Mouse (Mus musculus) hindbrain, embryonic 11.5 days (tissue): ENCODE measurements at regions not wholly inside any gene's neighbourhood (a gene's known extent, or its start where the extent isn't known, plus 50 kb on each side); places are given as distances from the start of the nearest gene placed in this dataset.

ENCODE experiments used
- ATAC-seq: fragments of 200-750 bp; cut with Nextera tagmentation; 2 replicates; pipeline ENCODE4 v1.8.0; 2017; ENCODE audit warnings: mild to moderate bottlenecking, moderate TSS enrichment, moderate library complexity; ENCODE audit not compliant: low FRiP score
- DNase-seq: peaks from one replicate; pipeline ENCODE4 v3.0.0-alpha.2; 2015; ENCODE audit warnings: low spot score
- H3K27ac ChIP-seq: fragments of 300-500 bp; sonication (generic); 2 replicates; pipeline ENCODE4 v1.5.1; 2014; ENCODE audit warnings: mild to moderate bottlenecking, low read depth, low read length
- H3K27me3 ChIP-seq: fragments of 300-500 bp; sonication (generic); 2 replicates; pipeline ENCODE4 v1.6.1; 2014; ENCODE audit warnings: mild to moderate bottlenecking, low read length, moderate library complexity, mixed read lengths; ENCODE audit not compliant: control insufficient read depth, insufficient read depth
- H3K36me3 ChIP-seq: fragments of 300-500 bp; sonication (generic); 2 replicates; pipeline ENCODE4 v1.6.1; 2014; ENCODE audit warnings: mild to moderate bottlenecking, low read length, moderate library complexity, mixed read lengths; ENCODE audit not compliant: control insufficient read depth, insufficient read depth
- H3K4me1 ChIP-seq: fragments of 300-500 bp; sonication (generic); replicated peaks from 2 replicates; pipeline ENCODE4 v1.6.1; 2014; ENCODE audit warnings: low read length, mixed read lengths; ENCODE audit not compliant: control insufficient read depth, insufficient read depth
- H3K4me2 ChIP-seq: fragments of 300-500 bp; sonication (generic); replicated peaks from 2 replicates; pipeline ENCODE4 v1.6.1; 2014; ENCODE audit warnings: mild to moderate bottlenecking, low read depth, low read length
- H3K4me3 ChIP-seq: fragments of 300-500 bp; sonication (generic); 2 replicates; pipeline ENCODE4 v1.5.1; 2014; ENCODE audit warnings: low read depth, low read length
- H3K9ac ChIP-seq: fragments of 300-500 bp; sonication (generic); 2 replicates; pipeline ENCODE4 v1.6.1; 2014; ENCODE audit warnings: low read depth, low read length
- H3K9me3 ChIP-seq: fragments of 300-500 bp; sonication (generic); 2 replicates; pipeline ENCODE4 v1.6.1; 2016; ENCODE audit warnings: low read length; ENCODE audit not compliant: control insufficient read depth
- WGBS: fragments of 180-500 bp; shearing (Covaris S2); extraction: QIAGEN DNeasy Blood & Tissue Kit; methylation state at CpG from one replicate; pipeline ENCODE4 v1.1.7; 2014; 5-methylcytosine and 5-hydroxymethylcytosine counted together

GRCm38 (mm10) chr12:71626801-71627200, 204.1 kb upstream of the Daam1 start:
- no peaks in the 10 kb centered on the region for H3K4me1 ChIP-seq
- H3K9me3 ChIP-seq = no peaks in the 10 kb centered on the region
- 68% methylated on average over 4 of the region's 4 CpGs for WGBS
- no peaks in the 10 kb centered on the region for H3K27me3 ChIP-seq
- no peaks in the 10 kb centered on the region for H3K36me3 ChIP-seq
- H3K4me2 ChIP-seq = no peak overlapping the region
- ATAC-seq (no peak), DNase-seq (no peak)
- H3K9ac ChIP-seq = no peak overlapping the region
- no peak overlapping the region for H3K27ac ChIP-seq
- H3K4me3 ChIP-seq = no peak overlapping the region

- Histone ChIP-seq H3K27ac (no peak overlapping the region), H3K4me3 (no peak overlapping the region), H3K4me1 (no peaks in the 10 kb centered on the region), H3K36me3 (no peaks in the 10 kb centered on the region), H3K27me3 (no peaks in the 10 kb centered on the region), H3K9me3 (no peaks in the 10 kb centered on the region), H3K9ac (no peak overlapping the region), H3K4me2 (no peak overlapping the region)
- no peak for DNase-seq
- WGBS = 71% methylated on average over 17 of the region's 17 CpGs
- ATAC-seq = no peak
These were observed 203.2 kb upstream of the Daam1 start for GRCm38 (mm10) chr12:71627421-71628339.

DNA sequence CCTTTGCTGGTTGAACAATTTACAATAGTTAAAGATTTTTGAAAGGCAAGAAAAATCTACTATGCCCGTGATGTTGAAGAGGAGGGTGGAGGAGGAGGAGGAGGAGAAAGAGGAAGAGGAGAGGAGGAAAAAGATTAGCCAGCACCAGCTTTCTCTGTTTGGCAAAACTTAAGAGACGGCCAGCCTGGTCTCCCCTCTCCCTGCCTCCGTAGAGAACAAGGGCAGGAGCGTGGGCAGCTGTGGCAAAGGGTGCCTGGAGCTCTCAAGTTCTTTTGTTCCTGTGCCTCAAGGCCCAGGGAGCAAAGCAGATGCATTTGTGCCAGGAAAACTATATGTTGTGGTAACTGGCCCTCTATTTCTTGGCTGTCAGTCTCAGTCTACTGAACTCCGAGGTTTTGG, 202.5 kb upstream of the Daam1 start:
- Histone ChIP-seq H3K9me3 (no peaks in the 10 kb centered on the region), H3K27ac (no peak overlapping the region), H3K9ac (no peak overlapping the region), H3K27me3 (no peaks in the 10 kb centered on the region), H3K4me3 (no peak overlapping the region), H3K4me1 (no peaks in the 10 kb centered on the region), H3K4me2 (no peak overlapping the region), H3K36me3 (no peaks in the 10 kb centered on the region)
- ATAC-seq (no peak), DNase-seq (no peak)
- 64% methylated on average over 5 of the region's 5 CpGs for WGBS

- Histone ChIP-seq H3K36me3 (no peaks in the 10 kb centered on the region), H3K4me3 (no peak overlapping the region), H3K9ac (no peak overlapping the region), H3K4me1 (no peaks in the 10 kb centered on the region), H3K9me3 (no peaks in the 10 kb centered on the region), H3K27me3 (no peaks in the 10 kb centered on the region), H3K27ac (no peak overlapping the region), H3K4me2 (no peak overlapping the region)
- no peak for ATAC-seq
- 88% methylated on average over 10 of the region's 10 CpGs for WGBS
- no peak for DNase-seq
These were observed 202.1 kb upstream of the Daam1 start for GRCm38 (mm10) chr12:71628796-71629195.

GRCm38 (mm10) chr12:71630386-71630785, 200.5 kb upstream of the Daam1 start:
- no peak overlapping the region for H3K4me2 ChIP-seq
- no peaks in the 10 kb centered on the region for H3K9me3 ChIP-seq
- H3K4me1 ChIP-seq = no peaks in the 10 kb centered on the region
- H3K27me3 ChIP-seq = no peaks in the 10 kb centered on the region
- H3K27ac ChIP-seq = no peak overlapping the region
- H3K4me3 ChIP-seq = no peak overlapping the region
- no peak for ATAC-seq
- no peak for DNase-seq
- WGBS = 93% methylated on average over 3 of the region's 3 CpGs
- no peak overlapping the region for H3K9ac ChIP-seq
- no peaks in the 10 kb centered on the region for H3K36me3 ChIP-seq

DNA sequence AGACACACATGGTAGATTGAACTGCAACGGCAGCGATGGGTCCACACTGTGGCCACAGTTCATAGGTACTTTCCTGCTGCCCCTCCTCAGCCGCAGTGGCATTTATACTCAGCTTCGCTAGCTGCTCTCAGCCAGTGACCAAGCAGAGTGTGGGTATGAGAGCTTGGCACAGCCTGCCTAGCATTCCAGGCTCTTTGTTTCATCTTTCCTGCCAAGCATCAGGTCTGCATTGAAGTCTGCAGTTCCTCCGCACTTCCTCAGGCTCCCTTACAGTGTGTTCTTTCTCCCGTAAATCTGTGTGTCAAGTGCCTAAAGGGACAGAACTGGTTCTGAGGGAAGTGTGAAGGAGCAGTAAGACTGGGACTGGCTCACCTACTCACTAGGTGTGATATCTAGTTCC, 194.6 kb upstream of the Daam1 start:
- no peak for DNase-seq
- Histone ChIP-seq H3K4me3 (no peak overlapping the region), H3K9me3 (no peaks in the 10 kb centered on the region), H3K9ac (no peak overlapping the region), H3K4me2 (no peak overlapping the region), H3K36me3 (no peaks in the 10 kb centered on the region), H3K27ac (no peak overlapping the region), H3K4me1 (no peaks in the 10 kb centered on the region), H3K27me3 (no peaks in the 10 kb centered on the region)
- WGBS = 91% methylated on average over 6 of the region's 6 CpGs
- no peak for ATAC-seq

DNA sequence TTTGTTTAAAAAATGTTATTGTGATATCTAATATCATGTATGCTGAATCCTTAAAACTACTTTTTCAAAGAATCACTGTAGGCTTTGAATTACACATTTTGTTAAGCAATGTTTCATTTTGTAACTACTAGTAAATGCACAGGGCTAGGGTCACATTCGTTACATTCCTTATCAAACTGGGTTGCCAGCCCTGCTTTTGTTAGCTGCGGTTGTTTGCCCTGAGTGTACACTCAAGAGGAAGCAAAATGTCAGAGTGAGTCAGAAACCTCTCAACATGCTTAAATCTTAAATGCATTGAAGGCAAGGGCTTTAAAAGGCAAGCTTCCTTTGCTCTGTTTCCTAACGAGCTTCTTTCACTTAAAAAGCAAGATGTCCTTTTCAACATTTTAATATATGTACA, 193.6 kb upstream of the Daam1 start:
- Histone ChIP-seq H3K36me3 (no peaks in the 10 kb centered on the region), H3K4me2 (no peak overlapping the region), H3K27me3 (no peaks in the 10 kb centered on the region), H3K9ac (no peak overlapping the region), H3K4me3 (no peak overlapping the region), H3K4me1 (no peaks in the 10 kb centered on the region), H3K9me3 (no peaks in the 10 kb centered on the region), H3K27ac (no peak overlapping the region)
- DNase-seq = no peak
- ATAC-seq = no peak
- WGBS = 84% methylated on average over 3 of the region's 3 CpGs

- ATAC-seq (no peak), DNase-seq (no peak)
- H3K4me2 ChIP-seq = no peak overlapping the region
- no peaks in the 10 kb centered on the region for H3K4me1 ChIP-seq
- WGBS = 64% methylated on average over 8 of the region's 8 CpGs
- H3K27ac ChIP-seq = no peak overlapping the region
- H3K36me3 ChIP-seq = no peaks in the 10 kb centered on the region
- H3K9me3 ChIP-seq = no peaks in the 10 kb centered on the region
- H3K27me3 ChIP-seq = no peaks in the 10 kb centered on the region
- H3K4me3 ChIP-seq = no peak overlapping the region
- H3K9ac ChIP-seq = no peak overlapping the region
These were observed 192.6 kb upstream of the Daam1 start for GRCm38 (mm10) chr12:71638246-71638645.

GRCm38 (mm10) chr12:71640058-71640501, 190.8 kb upstream of the Daam1 start:
- DNase-seq = no peak
- 68% methylated on average over 10 of the region's 10 CpGs for WGBS

More at GRCm38 (mm10) chr12:71640058-71640501, 190.8 kb upstream of the Daam1 start:
- H3K4me1 ChIP-seq = no peaks in the 10 kb centered on the region
- H3K9ac ChIP-seq = no peak overlapping the region
- no peak overlapping the region for H3K27ac ChIP-seq
- no peaks in the 10 kb centered on the region for H3K9me3 ChIP-seq
- H3K4me3 ChIP-seq = no peak overlapping the region
- no peaks in the 10 kb centered on the region for H3K36me3 ChIP-seq
- H3K27me3 ChIP-seq = no peaks in the 10 kb centered on the region
- H3K4me2 ChIP-seq = no peak overlapping the region
- ATAC-seq = no peak
